Mouse (Mus musculus) telencephalon, adult 2 months (tissue): ENCODE measurements around the gene Capn3.

ENCODE experiments used
- DNase-seq: peaks from one replicate; pipeline ENCODE4 v3.0.0-alpha.2; 2011; ENCODE audit warnings: low read depth, low spot score

Capn3 gene

DNA sequence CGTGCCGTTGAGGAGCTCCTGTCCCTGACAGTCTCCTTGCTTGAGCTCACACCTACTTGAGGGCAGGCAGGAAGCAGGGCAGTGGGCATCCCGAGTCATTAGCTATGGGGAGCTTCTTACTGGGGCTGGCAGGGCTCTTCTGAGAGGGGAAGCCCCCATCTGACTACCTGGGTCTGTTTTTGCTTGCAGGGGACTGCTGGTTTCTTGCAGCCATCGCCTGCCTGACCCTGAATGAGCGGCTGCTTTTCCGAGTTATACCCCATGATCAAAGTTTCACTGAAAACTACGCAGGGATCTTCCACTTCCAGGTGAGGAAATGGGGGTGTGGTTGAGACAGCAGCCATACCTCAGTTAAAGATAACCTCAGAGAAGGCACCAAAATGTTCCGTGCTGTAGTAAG lies 26.1 kb downstream of the Capn3 start:
- no peak for DNase-seq

DNA sequence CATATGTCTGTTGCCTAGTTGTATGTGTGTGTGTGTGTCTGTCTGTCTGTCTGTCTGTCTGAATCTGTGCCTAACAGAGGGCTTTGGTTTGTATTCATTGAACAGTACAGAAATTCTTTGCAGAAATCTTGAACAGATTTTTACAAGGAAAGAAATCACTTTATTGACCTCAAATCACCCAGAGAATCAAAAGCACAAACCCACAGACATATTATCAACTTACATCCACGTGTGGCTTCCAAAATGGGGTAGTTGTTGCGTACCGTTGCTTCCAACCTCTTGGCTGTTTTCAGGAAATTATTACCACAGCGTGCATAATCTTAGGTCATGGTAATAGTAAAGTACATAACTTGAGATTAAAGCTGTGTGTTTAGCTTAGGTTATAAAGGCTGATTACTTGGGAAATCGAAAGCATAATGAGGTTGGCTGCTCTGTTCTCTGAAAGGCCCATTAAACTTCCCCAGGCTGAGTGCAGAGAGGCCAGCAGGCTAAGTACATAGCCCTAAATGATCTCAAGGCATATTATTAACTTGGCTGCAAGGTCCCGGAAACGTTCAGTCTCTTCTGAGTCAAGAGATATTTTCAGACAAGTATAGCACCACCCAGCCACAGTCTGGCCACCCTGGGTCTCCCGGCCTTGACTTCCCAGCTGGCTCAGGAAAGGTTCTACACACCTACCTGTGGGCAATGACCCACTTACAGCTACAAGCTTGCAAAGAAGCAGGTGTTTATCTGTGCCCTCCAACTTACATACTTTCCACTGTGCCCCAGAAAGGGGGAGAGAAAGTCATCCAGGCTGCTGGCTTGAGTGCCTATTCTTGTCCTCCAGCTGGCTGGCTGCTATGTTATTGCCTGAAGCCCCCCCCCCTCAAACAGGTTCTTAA lies 26.9 kb downstream of the Capn3 start:
- no peak for DNase-seq

DNA sequence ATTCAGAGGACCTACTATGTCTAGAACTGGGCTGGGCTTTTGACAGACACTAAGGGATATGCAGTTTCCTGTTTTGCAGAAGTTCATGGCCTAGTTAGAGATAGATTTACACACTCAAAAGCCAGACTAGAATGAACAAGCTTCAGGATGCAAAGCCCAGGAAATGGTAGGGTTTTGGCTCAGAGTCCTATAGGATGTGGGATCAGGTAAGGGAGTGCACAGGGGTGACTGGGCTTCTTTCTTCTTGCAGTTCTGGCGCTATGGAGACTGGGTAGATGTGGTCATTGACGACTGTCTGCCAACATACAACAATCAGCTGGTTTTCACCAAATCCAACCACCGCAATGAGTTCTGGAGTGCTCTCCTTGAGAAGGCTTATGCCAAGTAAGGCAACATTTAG lies 28.4 kb downstream of the Capn3 start:
- DNase-seq: no peak

DNA sequence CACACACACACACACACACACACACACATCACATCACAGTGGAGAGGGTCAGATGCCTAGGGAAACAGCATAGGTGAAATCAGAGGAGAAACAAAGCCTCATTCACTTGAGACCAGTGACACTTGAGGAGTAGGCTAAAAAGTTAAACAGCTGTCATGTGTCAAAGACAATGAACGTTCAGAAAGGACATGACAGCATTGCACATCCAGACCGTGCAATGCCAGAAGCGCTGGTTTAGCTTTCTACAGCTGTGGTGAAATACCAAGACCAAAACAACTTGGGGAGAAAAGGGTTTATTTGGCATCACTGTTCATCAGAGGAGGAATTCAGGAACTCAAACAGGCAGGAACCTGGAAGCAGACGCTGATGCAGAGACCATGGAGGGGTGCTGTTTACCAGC lies 37.4 kb downstream of the Capn3 start:
- no peak for DNase-seq

DNA sequence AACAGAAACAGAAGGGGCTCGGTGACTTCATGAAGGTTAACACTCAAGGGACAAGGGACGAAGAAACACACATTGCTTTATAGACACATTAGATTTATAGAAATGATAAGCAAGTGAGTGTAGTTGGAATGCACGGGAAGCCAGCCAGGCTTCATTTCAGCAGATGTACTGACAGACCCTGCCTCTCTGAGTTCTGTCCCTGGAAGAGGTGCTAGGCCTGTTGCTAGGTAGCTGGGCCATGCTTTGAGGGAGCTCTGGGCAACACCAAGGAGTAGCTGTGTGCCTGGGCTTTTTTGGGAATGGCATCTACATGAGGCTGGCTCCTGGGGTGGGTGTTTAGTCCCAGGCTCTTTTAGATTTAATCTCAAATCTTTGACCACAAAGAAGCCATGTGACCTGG lies 40.7 kb downstream of the Capn3 start:
- peak; percentile 52 for DNase-seq

DNA sequence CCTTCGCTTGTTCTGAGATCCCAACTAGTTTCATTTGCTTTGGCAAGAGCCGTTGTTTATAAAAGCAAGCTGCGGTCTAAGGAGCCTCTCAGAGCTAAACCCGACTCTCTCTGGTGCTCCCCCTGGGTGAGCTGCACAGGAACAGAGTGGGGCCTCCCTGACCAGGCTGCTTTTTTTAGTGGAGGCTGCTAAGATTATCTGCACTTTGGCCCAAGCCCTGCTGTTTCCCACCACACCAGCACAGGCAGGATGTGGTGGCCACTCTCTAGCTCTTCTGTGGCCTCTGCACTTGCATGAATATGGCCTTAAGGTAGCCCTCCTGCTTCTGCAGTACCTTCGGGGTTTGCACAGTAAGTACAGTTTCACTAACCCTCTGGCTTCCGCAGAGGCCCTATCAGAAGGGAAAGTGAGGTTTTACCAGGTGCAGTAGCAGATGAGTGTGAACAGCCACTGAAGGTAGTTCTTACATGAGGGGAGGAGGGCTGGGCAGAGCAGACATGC lies 44.2 kb downstream of the Capn3 start:
- DNase-seq: no peak

DNA sequence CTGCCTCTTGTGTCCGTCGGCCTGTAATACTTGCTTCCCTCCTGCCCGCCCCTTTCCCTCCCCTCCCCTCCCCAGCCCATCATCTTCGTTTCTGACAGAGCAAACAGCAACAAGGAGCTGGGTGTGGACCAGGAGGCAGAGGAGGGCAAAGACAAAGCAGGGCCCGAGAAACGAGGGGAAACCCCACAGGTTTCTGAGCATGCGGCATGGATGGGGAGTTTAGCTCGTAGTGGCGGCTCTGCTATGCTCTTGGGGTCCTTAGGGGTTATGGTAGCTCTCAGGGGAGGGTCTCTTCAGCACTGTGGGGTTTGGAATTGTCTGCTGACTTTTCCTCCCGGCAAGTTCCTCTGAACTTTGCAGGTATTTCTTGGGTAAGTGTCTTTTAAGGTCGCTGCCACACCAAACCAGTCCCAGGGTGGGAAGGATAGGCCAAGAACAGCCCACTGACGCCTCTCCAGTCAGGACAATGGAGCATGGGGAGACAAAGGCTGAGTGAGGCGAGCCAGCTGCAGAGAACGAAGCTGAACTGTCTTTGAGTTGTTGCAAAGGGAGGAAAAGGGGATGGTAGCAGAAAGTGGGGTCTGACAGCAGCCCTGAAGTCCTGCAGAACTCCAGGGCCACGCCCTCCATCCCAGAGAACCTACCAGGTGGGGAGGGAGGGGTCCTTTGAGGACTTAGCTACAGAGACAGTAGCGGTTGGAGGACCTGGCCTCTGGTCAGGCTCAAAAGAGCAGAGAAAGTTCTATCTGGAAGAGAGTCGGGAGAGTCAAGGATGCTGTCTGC lies 45.5 kb downstream of the Capn3 start:
- no peak for DNase-seq

DNA sequence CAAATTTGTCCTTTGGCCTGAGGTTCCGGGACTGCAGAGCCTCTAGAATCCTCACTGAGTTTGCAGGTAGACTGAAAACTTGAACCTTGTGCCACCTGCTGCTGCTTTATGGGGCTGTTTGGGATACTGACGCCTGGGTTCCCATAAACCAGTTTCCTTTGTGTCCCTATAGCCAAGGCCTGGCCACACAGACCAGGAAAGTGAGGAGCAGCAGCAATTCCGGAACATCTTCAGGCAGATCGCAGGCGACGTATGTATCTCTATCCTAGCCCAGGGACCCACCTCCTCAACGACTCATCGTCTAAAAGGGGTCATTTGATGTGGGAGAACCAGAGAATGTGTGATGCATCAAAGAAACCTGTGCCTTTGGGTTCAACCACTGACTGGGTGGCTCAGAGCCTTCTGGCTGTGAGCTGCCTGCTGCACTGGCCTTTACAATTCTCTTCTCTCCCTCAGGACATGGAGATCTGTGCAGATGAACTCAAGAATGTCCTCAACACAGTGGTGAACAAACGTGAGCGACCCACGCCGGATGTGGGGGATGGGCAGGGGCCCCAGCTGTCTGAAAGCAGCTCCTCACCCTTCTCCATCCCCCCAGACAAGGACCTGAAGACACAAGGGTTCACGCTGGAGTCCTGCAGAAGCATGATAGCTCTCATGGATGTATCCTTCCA lies 46.2 kb downstream of the Capn3 start:
- no peak for DNase-seq

DNA sequence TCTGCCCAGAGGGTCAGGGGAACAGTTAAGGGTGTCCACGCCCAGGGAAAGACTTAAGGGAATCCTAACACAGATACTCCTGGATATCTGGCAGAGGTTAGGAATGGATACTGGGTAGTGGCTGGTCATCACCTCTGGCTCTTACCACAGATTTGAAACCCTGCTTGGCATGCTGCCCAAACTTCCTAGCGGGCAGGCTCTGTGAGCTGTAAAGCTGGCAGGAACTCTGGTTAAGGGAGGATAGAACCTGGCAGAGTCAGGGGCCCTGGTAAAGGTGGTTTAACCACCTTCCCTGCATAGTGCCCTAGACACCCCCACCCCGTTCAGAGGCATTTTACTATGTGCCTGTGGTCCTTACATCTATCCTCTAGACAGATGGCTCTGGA lies 46.8 kb downstream of the Capn3 start:
- DNase-seq: no peak

DNA sequence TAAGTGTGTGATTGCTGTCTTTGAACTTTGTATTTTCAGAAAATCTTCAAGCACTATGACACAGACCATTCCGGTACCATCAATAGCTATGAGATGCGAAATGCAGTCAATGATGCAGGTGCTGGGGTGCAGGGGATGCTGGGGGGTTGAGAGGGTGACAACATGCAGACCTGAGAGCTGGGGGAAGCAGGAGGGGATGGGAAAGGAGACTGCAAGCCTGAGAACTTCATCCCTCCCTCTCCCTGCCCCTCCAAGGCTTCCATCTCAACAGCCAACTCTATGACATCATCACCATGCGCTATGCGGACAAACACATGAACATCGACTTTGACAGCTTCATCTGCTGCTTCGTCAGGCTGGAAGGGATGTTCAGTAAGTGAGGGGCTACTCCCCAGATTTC lies 47.3 kb downstream of the Capn3 start:
- DNase-seq: no peak

DNA sequence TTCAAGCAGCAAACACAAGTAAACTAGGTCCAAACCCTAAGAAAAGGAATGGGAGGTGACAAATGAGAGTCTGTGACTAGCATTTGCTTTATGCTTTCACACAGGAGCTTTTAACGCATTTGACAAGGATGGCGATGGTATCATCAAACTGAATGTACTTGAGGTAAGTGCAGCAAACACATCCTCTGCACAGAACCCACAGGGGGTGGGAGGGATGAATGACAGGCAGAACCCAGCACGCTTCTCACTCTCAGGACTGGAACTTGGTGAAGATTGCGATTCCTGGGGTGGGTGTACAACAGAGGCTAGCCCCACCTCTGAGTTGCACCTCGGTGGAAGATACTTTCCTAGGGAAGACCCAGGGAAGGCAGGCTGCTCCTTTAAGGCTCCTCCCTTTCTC lies 48.2 kb downstream of the Capn3 start:
- DNase-seq: no peak

DNA sequence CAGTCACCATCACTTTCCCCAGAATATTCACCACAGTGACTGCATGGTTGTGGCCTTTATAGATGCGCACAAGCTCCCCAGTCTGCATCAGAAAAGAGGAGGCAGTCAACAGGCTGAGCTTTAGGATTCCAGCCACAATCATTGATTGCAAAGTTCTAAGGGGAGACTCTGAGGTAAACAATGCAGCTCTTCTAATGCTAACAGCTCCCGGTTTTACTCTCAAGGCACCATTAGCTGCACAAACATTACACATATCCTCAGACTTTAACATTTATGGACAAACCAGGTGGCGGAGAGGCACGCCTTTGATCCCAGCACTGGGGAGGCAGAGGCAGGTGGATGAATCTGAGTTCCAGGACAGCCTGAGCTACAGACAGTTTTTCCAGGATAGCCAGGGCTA lies 58.4 kb downstream of the Capn3 start:
- no peak for DNase-seq

DNA sequence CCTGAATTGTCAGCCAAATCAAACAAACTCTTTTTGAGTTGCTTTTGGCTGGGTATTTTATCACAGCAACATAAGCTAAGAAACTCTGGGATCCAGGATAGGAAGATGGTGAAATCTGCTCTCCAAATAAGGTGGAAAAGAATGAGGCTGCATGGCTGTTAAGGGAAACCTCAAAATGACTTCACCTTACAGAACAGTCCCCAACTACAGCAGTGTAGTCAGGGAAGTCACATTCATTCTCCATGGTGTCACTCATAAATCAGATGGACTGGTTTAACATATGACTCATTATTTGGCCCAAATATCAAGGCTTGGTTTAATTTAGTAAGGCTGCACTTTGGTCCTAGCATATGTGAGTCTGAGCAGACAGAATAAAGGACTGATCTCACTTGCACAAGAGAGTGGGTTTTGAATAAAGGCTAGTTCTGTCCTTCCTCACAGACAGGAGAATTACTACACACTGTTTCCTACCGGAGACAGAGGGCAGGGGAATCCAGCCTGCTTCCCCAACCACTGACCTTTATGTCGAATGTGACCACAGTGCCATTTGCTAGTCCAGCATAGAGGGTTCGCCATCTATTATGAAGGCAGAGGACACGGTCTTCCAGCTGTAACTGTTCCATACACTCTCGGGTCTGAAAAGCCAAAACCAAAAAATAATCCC lies 62.9 kb downstream of the Capn3 start:
- DNase-seq: no peak

DNA sequence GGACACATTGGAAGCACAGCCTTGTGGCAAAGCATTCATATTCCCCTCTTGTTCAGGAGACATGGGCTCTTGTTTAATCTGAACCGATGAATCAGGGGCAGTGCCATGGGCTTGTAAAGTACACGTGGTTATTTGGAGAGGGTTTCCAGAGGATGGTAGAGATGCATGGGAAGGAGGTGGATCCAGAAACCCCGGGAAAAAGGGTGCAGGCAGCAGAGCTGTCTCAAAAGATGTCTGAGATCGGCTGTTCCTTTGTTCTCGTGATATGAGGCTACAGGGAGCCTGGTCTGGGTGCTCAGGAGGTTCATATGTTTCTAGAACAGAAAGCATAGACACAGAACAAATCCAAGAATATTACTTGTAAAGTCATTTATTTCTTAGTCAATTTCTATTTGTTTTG lies 71.0 kb downstream of the Capn3 start:
- no peak for DNase-seq

DNA sequence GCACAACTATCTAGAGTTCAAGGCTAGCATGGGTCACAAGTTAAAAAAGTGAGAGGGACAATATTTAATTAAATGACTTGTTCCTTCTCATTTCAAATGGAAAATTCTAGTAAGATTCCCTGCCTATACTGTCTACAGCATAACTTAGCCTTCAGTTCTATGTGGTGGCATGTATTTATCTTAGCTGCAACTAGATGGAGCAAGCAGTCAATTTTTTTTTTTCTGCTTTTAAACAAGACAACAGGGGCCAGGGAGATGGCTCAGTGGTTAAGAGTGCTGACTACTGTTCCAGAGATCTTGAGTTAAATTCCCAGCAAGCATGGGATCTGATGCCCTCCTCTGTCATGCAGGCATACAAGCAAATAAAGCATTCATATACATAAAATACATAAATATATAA lies 73.7 kb downstream of the Capn3 start:
- no peak for DNase-seq

DNA sequence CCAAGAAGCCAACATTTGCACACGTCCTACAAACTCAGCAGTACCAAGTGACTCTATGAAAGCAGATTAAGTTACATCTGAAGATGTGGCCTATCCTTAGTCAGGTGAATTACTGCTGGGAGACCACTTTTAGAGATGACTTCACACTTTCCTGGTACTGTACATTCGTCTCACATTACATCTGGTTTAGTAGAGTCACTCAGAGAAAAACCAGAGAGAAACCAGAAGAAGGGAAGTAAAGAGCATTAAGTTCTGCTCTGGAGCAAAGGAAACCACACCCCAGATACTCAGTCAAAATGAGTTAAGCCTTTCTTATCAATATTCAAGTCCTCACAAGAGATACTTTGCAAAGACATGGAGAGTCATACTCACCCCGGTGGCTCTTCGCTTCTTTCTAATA lies 75.4 kb downstream of the Capn3 start:
- no peak for DNase-seq

DNA sequence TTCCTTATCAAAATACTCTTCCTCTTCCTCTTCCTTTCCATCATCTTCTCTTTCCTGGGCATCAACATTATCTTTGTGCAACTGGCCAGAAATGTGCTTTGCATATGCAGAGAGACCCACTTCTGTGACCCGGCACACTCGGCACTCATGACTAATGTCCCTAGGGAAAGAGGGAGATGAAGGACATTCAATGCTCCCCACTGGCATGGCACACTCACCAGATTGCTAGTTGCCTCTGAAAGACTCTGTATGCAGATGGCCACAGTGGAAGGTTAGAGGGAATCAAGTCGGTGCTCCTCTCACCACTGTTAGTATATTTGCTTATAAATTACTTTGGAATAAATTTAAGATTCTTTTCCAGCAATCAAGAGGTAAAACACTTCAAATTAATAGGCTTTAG lies 83.5 kb downstream of the Capn3 start:
- no peak for DNase-seq

DNA sequence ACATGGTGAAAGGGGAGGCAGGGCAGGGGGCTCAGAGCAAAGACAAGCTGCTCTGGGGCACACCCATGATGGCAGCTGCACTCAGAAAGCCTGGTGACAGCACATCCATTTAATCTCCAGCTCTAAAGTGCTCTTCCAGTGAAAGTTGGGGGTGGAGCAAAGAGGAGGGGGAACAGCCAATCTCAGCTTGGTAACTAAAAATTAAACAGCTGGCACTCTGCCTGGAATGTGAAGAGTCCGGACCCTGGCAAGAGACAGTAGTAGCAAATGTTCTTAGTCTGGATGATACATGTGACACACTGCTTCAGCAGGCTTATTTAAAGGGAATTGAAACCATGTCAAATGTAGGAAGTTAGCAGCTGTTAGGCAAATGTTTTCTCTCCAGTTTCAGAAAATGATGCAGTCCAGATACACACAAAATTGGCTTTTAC lies 84.0 kb downstream of the Capn3 start:
- peak; percentile 94 for DNase-seq

DNA sequence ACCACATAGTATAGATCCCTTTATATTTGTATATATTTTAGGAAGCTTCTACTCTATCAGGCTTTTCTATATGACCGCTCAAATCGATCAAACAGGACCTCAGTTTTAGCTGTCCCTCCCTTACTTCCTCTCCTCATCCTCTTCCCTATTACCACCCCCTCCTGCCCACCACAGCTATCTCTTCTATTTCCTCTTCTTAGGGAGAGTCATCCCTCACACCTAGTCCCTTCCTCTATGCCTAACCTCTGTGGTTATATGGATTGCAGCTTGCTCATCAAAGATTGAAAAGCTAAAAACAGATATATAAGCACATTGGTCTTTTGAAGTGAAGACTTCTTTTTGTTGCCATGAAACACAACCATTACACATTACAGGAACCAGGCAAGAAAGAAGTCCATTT lies 88.9 kb downstream of the Capn3 start:
- no peak for DNase-seq
